Mouse (Mus musculus) megakaryocyte, embryonic 14.5 days (primary cell): ENCODE results near the gene Stra6. TPM values are rescaled to one million over a fixed set of nuclear protein-coding genes. Genes with fewer than 3 reads are reported as not detected.

ENCODE experiments used
- H3K27me3 ChIP-seq: replicated peaks from 2 replicates; pipeline ENCODE3; 2012; ENCODE audit warnings: inconsistent platforms
- H3K36me3 ChIP-seq: replicated peaks from 2 replicates; pipeline ENCODE3; 2012; ENCODE audit warnings: low read length, inconsistent platforms, mixed read lengths
- H3K4me1 ChIP-seq: 2 replicates; pipeline ENCODE4 v1.6.1; 2012; ENCODE audit warnings: inconsistent platforms
- H3K4me3 ChIP-seq: replicated peaks from 2 replicates; pipeline ENCODE3; 2012; ENCODE audit warnings: moderate library complexity, mild to moderate bottlenecking, inconsistent platforms
- H3K9me3 ChIP-seq: 2 replicates; pipeline ENCODE4 v1.6.1; 2012; ENCODE audit warnings: inconsistent platforms
- FLI1 ChIP-seq: IDR thresholded peaks from 2 replicates; pipeline ENCODE4 v1.6.1; 2012; ENCODE audit warnings: low read length, inconsistent platforms, mixed read lengths
- GATA1 ChIP-seq: IDR thresholded peaks from 3 replicates; pipeline ENCODE4 v1.6.1; 2012; ENCODE audit warnings: mixed read lengths, low read length, inconsistent platforms, borderline replicate concordance
- polyA plus RNA-seq: library from polyadenylated mRNA; stranded (reverse); fragments of >175 nt; gene quantifications from 2 replicates; pipeline ENCODE4 v1.2.3, GENCODE M21; 2012; ENCODE audit warnings: low replicate concordance; ENCODE audit not compliant: insufficient read depth

Stra6 gene
- not detected in 2 replicates for polyA plus RNA-seq

GRCm38 (mm10) chr9:58063531-58063930 lies at the start of gene Stra6:
Stra6 (plus strand) TSS chr9:58063788.
- H3K27me3 ChIP-seq, result peaks cover 76% of the 10 kb centered on the region
- peak within 1 kb of the TSS; percentile 20 for H3K4me3 ChIP-seq
- H3K9me3 ChIP-seq, result no peaks in the 10 kb centered on the region
- no peak for TF ChIP-seq GATA1
- no peak for TF ChIP-seq FLI1
- H3K4me1 ChIP-seq, result peaks cover 17% of the 10 kb centered on the region
- no peaks in the 10 kb centered on the region for H3K36me3 ChIP-seq

GRCm38 (mm10) chr9:58014393-58015160 lies 49.0 kb upstream of the Stra6 start:
- Histone ChIP-seq H3K36me3 (no peaks in the 10 kb centered on the region), H3K4me3 (peak overlapping the region; percentile 84), H3K9me3 (no peaks in the 10 kb centered on the region), H3K27me3 (peaks cover 50% of the 10 kb centered on the region), H3K4me1 (peaks cover 41% of the 10 kb centered on the region)
- no peak for TF ChIP-seq FLI1
- TF ChIP-seq GATA1, result no peak

GRCm38 (mm10) chr9:58015856-58016255 lies 47.7 kb upstream of the Stra6 start:
- TF ChIP-seq FLI1, result no peak
- TF ChIP-seq GATA1, result no peak
- Histone ChIP-seq H3K4me3 (no peak overlapping the region), H3K4me1 (peaks cover 40% of the 10 kb centered on the region), H3K9me3 (no peaks in the 10 kb centered on the region), H3K27me3 (peaks cover 61% of the 10 kb centered on the region), H3K36me3 (no peaks in the 10 kb centered on the region)

- Histone ChIP-seq H3K27me3 (peaks cover 63% of the 10 kb centered on the region), H3K9me3 (no peaks in the 10 kb centered on the region), H3K4me1 (peaks cover 34% of the 10 kb centered on the region), H3K36me3 (no peaks in the 10 kb centered on the region), H3K4me3 (no peak overlapping the region)
- TF ChIP-seq GATA1 (no peak), FLI1 (no peak)
Measured at GRCm38 (mm10) chr9:58016962-58017361, 46.6 kb upstream of the Stra6 start.

GRCm38 (mm10) chr9:58018385-58018784 lies 45.2 kb upstream of the Stra6 start:
- no peak overlapping the region for H3K4me3 ChIP-seq
- H3K27me3 ChIP-seq, result peaks cover 55% of the 10 kb centered on the region
- no peaks in the 10 kb centered on the region for H3K36me3 ChIP-seq
- H3K9me3 ChIP-seq, result no peaks in the 10 kb centered on the region
- TF ChIP-seq FLI1, result no peak
- TF ChIP-seq GATA1, result no peak
- H3K4me1 ChIP-seq, result peaks cover 22% of the 10 kb centered on the region

DNA sequence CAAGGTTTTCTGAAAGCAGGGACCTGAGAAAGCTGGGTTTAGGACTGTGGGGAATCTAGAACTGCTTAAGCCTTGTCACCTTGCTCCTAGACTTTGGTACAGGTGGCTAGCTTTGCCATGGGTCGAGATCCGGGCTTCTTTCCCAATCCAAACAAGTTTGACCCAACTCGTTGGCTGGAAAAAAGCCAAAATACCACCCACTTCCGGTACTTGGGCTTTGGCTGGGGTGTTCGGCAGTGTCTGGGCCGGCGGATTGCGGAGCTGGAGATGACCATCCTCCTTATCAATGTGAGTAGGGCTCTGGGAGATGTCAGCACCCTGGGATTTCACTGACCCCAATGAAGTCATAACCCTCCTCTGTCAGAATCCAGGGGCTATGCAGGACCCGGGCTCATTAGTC lies 37.6 kb upstream of the Stra6 start:
- Histone ChIP-seq H3K4me3 (no peak overlapping the region), H3K27me3 (peaks cover 81% of the 10 kb centered on the region), H3K36me3 (no peaks in the 10 kb centered on the region), H3K4me1 (no peaks in the 10 kb centered on the region), H3K9me3 (no peaks in the 10 kb centered on the region)
- no peak for TF ChIP-seq GATA1
- no peak for TF ChIP-seq FLI1

DNA sequence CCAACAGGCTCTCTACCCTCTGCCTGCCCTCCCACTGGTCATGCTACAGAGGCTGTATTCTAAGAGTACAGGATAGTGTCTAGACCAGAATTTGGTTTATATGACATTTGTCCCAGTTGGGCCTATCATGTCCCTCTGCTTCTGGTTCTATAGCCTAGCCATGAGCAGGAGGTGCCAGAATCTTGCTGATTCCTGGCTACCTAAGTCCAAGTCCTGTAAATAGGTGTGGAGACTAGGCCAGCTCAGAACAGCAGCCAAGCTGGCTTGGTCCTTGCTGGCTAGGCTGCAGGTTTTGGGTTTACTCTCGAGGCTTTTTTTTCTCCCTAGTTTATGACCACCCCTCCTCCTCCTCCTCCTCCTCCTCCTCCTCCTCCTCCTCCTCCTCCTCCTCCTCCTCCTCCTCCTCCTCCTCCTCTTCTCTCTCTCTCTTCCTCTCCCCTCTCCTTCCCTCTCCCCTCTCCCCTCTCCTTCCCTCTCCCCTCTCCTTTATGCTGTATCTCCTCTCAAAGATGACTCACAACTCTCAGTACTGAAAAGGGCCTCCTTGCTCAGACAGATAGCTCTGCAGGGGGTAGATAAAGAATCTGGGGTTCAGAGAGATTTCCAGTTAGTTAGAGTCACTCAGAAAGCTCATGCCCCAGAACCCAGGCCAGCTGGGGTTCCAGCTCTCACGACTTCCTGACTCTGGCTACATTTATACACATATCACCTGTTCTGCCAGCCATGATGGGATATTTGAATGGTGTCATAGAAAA lies 36.0 kb upstream of the Stra6 start:
- no peaks in the 10 kb centered on the region for H3K4me1 ChIP-seq
- H3K4me3 ChIP-seq, result no peak overlapping the region
- H3K9me3 ChIP-seq, result no peaks in the 10 kb centered on the region
- no peaks in the 10 kb centered on the region for H3K36me3 ChIP-seq
- no peak for TF ChIP-seq GATA1
- no peak for TF ChIP-seq FLI1
- peaks cover 87% of the 10 kb centered on the region for H3K27me3 ChIP-seq

GRCm38 (mm10) chr9:58028841-58029240 lies 34.7 kb upstream of the Stra6 start:
- H3K36me3 ChIP-seq, result no peaks in the 10 kb centered on the region
- TF ChIP-seq GATA1 (no peak), FLI1 (no peak)
- peaks cover 90% of the 10 kb centered on the region for H3K27me3 ChIP-seq
- no peak overlapping the region for H3K4me3 ChIP-seq
- H3K9me3 ChIP-seq, result no peaks in the 10 kb centered on the region
- H3K4me1 ChIP-seq, result no peaks in the 10 kb centered on the region

- Histone ChIP-seq H3K9me3 (no peaks in the 10 kb centered on the region), H3K4me1 (no peaks in the 10 kb centered on the region), H3K4me3 (no peak overlapping the region), H3K27me3 (peaks cover 87% of the 10 kb centered on the region), H3K36me3 (no peaks in the 10 kb centered on the region)
- TF ChIP-seq GATA1, result no peak
- no peak for TF ChIP-seq FLI1
Measured at GRCm38 (mm10) chr9:58029635-58030034, 34.0 kb upstream of the Stra6 start.

DNA sequence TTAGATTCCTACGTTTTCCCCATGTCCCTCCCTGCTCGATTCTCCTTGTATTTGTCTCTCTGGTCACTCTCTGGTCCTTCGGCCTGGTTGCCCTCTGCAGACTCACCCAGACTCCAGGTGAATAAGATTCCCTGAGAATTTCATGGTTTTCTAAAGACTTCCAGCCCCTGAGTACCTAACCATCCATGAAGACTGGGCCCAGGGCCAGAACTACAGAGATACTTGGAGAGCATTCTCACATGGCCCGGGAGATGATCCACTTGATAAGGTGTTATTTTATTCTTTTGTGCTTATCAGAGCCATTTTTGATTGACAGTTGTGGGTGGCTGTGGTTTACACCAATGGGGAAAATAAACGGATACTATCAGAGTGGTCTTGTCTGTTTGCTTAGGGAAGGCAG lies 31.7 kb upstream of the Stra6 start:
- no peak overlapping the region for H3K4me3 ChIP-seq
- H3K9me3 ChIP-seq, result no peaks in the 10 kb centered on the region
- H3K27me3 ChIP-seq, result peaks cover 84% of the 10 kb centered on the region
- no peaks in the 10 kb centered on the region for H3K4me1 ChIP-seq
- H3K36me3 ChIP-seq, result no peaks in the 10 kb centered on the region
- TF ChIP-seq GATA1 (no peak), FLI1 (no peak)
